Mouse (Mus musculus) kidney, postnatal 36 days (tissue): ENCODE results near the gene Rnf26.

Experiments used
- DNase-seq, 2 experiments: peaks; one replicate each; pipeline ENCODE4 v3.0.0; 2021 to 2022; ENCODE audit warnings: mixed read lengths in 2 of 2

Gene Rnf26

DNA sequence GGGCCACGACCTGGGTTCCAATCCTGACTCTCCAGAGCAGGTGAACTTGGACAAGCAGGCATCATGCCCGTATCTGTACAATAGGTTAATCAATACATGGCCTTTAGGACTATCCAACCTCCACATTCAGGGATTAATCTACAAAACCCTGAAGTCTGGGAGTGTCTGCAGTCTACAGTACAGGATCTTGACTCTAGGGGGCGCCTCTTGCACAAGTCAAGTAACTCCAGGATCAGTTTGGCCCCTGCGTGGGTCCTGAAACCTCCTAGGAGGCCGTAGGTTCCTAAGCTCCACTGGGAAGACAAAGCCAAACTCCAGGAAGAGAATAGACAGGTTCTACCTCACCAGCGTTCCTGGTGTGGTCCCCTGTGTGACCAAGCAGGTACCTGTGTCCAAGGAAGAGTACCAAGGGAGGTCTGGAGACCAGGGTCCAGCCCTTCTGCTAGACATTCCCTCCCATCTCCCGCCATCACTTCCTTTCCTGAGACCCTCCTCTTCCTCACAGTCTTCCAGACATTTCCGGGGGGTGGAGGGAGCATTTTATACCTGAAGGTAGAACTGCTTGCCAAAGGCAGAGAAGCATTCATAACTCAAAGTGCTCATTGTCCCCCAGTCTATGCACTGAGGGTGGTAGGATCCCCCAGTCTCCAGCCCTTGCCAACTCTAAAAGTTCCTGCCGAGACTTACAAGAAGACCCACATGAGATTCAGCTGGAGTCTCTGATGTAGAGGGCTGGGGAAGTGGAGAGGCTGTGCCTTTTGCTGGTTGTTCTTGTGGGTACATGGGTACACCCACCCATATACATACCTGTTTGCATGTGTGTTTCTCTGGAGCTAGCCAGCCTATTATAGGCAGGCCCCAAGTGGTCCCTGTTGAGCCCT lies 38.7 kb downstream of the Rnf26 start:
- DNase-seq: peak; percentile 66 to 83

DNA sequence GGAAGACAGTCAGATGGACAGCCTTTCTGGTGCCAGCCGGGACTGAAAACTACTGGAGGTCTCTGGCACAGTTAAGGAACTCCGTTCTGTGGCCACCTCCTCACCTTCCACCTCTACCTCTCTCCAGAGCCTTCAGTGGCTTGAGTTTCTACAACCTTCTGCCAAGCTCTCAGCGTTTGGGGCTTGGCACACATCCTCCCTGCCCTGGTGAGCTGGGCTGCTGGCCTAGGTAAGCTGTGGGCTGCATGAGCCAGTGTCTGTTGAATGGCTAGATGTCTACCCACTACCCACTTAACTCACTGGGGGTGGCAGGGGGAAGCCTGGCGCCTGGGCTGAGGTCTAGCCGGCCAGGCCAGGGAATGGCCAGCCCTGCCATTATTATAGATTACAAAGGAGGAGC lies 40.2 kb downstream of the Rnf26 start:
- no peak for DNase-seq

DNA sequence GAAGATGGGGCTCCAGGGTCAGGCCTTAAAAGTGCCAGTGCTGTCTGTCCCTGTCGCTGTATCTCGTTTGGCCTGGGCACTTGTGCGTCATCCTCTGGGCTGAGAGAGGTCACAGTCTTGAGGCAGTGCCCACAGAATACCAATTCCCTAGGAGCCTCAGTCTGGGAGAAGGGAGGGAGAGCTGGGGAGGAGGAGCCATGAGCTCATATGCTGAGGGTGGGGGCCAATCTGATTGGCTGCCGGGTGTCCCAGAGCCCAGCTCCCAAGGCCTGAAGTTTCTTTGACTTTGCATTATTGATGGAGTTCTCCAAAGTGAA lies 40.8 kb downstream of the Rnf26 start:
- DNase-seq: no peak

DNA sequence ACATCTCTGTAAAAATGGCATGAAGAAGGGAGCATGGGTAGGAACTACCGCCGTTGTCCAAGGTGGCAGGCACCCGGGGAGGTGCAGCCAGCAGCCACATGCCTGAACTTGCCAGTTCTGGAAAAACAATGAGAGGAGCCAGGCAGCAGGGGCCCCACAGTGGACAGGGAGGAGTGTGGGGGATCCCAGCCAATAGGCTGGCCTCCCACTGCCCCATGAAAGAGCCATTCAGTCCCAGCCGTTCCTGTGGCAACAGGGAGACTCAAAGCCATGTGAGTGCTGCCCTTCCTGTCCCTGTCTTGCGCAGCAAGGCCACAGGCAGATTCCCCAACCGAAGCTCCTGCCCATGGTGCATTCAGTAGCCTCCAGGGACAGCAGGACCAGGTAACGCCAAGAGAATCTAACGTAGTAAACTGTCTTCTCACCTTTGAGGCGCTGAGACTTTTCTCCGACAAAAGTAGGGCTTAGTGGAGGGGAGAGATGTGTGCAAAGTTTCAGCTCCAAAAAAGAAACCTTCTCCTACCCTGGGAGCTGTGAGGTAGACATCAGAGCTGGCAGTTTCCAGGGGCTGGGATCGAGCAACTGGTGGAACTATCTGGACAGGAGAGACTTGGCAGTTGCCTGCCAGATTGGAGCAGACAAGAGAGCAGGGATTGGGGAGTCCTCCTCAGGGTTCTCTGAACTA lies 41.3 kb downstream of the Rnf26 start:
- DNase-seq: no peak

DNA sequence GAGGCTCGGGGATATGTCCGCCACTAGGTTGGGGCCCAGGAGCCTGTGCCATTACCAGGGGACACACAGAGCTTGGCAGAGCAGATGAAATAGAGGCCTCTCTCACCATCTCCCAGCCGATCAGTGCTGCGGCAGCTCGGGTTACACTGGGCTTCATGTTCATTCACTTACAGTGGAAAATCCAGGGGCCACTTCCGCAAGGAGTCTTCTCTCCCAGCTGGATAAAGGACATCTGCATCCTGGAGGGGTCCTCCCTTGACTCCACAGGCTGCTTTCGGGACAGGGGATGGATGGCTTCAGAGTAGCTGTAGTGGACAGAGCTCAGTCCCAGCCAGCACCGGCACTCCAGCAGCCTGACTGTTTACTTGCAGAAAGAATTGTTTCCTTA lies 42.5 kb downstream of the Rnf26 start:
- no peak for DNase-seq

DNA sequence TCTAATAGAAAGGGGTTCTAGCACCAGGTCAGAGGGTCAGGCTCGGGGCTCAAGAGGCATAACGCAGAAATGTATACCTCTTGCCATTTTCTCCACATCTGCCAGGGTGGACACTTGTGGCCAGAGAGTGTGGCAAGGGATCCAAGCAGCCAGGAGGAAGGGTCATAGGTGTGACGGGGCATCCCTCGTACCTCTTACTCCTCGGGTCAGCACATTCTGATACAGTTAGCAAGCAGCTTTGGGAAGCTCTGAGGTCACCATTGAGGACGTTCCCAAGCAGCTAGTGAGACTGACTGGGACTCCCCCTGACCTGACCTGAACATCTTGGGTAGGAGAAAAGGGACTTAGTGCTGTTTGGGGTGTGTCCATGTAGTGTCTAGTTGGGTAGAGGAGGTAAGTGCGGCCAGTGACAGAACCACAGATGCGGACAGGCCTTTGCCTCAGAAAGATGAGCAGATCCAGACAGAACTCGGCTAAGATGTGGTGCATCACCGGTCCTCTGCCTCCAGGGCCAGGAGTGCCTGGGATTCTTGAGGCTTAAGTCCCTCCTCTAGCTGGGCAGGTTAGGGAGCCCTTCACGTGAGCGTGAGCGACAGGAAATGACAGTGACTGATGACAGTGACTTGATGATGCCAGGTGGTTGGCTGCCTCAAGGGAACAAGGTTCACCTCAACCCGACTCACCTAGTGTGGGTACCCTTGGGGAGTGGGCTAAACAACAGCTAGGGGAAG lies 43.0 kb downstream of the Rnf26 start:
- no peak for DNase-seq

DNA sequence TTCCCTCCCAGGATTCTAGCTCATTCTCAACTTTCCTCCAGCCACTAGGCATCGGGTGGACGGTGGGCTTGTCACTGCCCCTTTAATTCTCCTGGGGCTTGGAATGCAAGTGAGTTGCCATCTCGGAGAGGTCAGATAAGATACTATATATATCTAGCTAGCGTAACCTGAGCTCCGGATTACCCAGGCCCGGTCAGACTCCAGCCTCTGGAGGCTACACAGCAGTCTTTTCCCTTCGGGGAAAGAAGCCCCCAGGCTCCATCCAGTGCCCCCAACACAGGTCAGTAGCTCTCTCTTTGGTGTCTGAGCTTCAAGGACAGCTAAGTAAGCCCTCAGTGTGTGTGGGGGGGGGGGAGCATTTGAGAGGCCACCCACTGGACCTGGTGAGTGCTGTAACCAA lies 44.1 kb downstream of the Rnf26 start:
- DNase-seq: no peak

DNA sequence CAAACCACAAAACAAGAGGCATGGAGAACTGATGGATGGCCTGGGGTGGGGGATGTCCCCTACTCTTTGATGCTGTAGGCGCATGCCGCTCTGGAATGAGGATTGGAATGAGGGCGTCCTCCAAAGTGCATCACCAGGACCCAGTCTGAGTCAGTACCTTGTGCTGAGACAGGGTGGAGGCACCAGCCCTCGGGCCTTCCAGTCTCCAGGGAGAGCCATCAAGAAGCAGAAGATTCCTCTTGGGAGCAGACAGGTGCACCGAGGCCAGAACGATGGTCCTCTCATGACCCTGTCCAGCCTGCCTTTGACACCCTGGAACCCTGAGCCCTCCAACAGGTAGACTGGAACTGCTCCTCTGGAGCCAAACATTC lies 45.4 kb downstream of the Rnf26 start:
- DNase-seq: no peak

DNA sequence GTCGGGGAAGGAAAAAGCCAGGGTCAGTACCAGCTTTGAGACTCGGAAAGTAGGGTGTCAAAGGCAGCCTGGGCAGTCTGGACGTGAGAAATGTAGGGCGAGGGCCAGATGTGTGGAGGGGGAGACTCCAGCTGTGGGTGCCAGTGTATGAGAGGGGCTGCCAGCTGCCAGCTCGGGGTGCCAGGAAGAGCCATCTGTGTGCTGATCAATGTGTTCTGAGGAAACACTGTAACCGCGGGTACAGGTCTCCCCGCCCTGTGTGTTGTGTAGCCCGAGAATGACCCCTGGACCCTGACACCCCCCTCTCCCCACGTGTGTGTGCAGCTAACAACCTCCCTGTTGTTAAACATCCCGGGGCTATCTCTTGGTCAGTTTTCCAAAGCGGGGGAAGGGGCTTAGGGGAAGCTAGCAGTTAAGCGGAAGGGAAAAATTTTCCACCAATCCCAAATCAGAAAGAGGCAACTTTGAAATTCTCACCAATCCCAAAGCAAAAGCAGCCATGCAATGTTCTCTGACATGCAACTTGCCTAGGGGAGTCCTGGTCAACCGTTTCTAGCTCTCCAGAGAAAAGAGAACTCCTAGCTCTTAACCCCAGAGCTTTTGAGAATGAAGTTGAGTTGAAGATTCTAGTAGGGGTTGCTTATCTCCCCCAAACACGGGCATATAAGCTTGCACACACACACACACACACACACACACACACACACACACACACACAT lies 45.9 kb downstream of the Rnf26 start:
- DNase-seq: no peak

DNA sequence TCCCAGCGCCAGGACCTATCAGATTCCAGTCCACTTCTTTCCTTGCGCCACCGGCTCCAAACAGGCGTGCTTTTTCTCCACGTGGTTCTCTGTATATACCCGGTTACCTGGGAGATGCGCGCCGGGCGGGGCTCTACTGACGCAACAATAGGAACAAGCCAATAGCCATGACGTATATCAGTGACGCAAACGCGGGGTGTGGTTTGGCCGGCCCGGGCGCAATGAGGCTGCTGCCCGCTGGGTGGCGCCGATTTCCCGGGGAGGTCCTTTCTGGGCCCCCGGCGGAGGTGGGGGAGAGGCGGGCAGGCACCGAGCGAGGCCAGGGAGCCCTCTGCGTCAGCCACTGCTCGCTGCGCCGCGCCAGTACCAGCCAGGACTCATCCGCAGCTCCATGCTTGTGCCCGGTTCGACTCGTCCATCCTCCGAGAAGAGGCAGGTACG lies 46.5 kb downstream of the Rnf26 start, which contains the start of gene Usp2:
Gene Usp2, plus strand, starts transcription at position 237 of the 441 bp plus-strand sequence.
- DNase-seq: peak; percentile 99 to 100

DNA sequence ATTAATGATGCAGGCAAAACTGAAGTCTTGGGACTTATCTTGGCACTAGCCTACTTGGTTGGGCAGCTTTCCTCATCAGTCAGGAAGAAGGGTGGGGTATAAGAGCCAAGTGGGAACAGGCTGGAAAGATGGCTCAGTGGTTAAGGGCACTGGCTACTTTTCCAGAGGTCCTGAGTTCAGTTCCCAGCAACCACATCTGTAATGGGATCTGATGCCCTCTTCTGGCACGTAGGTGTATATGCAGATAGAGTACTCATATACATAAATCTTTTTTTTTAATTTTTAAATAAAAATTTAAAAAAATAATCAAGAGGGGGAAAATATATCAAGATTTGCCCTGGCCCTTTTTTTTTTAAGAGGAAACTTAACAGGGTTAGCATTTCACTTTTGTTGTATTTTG lies 48.1 kb downstream of the Rnf26 start:
- DNase-seq: no peak

DNA sequence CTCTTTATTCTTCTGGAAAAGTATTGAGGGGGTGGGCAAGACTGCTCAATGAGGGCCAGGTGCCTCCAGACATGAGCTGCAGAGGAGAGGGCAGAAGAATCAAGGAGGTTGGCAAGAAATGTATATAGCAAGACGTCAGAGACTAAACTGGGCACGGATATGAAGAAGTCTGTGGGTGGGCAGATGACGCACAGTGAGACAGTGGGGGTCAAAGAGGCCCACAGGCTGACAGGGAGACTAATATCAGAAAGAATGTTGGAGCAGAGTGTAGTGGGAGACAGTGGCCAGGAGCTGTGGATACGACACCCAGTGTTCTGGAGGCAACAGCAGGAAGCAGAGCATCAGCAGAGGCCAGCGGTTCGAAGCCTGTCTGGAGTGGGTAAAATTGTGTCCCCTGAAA lies 54.7 kb downstream of the Rnf26 start:
- DNase-seq: no peak

DNA sequence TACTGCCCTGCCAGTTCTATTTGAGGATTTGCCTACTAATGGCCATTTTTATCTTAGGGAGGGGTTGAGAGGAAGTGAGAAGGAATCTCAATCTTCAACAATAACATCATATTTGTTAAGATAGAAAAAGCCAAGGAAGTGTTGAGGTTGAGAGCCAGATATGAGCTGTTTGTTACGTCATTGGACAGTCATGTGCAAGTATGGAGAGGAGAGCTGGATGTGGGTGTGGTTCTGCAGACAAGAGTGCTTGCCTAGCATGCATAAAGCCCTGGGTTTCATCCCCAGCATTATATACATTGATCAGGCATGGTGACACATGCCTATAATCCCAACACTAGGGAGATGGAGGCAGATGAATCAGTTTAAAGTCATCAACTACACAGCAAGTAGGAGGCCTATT lies 59.4 kb downstream of the Rnf26 start:
- DNase-seq: no peak

DNA sequence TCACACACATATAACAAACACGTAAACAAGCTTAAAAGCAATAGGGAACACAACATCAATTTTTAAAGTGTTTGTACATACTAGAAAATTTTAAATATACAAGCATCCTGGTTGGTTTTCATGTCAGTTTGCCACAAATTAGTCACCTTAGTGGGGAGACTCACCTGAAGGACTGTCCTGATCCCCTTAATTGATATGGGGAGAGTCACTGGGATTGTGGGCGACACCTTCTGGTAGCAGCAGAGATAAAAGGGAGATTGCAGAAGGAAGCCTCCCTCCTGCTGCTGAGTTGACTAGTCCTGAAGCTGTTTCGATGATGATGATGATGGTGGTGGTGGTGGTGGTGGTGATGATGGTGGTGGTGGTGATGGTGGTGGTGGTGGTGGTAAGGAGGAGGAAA lies 60.5 kb downstream of the Rnf26 start:
- DNase-seq: no peak

DNA sequence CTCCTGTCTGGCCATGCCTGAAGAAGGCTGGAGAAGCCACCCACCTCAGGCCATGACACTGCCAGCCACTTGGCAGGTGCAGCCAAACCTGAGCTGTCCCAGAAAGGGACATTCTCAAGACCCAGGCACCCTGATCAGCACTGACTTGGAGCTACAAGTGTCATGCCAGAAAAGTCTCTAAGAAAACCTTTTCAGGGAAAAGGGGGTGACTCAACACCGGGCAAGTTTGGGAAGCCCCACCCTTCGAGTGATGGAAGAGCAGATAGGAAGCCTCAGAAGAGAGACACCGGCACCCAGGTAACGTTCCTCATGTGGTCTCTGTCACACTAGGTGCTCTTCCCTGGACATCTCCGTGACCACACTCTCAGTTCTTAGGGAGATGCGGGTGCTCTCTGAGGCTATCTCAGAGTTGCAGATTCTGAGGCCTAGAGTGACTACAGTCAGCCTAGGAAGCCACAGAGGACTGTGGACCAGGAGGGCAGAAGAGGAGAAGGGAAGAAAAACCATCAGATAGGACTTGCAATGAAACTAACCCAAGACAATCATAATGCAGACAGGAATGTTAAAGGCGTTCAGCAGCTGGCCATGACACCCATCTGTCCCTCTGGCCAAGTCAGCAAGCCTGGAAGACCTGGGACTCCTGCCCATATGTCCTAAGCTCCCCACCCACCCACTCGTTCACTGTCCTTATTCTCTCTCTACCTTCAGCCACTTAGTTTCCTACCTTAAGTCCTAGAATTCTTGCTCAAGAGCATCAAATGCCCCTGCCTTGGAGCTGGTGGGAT lies 63.7 kb downstream of the Rnf26 start:
- DNase-seq: no peak

DNA sequence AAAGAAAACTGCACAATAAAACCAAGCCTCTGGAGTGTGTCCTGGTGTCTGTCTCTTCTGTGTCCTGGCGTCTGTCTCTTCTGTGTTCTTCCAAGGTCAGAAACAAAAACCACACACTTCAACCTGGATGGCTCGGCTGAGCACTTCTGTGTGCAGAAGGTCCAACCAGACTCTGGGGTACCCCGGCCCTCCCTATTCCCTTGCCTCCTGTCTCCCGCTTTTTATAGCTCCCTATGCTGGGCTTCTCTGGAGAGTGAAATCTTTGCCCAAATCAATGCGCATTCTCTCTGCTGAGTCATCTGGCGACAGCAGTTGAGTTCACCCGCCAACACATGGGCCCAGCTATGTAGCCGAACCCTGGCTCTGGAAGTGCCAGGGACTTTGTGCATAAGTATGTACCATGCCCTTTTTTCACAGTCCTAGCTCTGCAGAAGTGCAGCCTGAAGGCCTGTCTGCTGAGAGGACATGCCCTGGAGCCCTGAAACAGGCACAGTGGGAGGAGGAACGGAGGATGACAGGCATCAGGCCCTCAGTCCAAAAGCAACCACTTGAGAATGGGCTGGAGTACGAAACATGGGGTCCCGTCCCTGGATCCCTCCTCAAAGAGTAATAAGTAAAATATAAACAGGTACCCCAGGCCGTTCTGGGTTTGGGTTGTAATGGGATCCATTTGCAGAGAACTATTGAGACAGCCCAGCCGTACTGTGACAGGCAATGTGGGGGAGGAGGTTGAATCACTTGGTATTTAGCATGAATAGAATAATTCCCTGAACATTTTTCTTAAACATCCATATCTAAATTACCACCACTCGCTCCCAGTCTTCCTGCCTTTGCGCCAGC lies 64.6 kb downstream of the Rnf26 start:
- DNase-seq: no peak

DNA sequence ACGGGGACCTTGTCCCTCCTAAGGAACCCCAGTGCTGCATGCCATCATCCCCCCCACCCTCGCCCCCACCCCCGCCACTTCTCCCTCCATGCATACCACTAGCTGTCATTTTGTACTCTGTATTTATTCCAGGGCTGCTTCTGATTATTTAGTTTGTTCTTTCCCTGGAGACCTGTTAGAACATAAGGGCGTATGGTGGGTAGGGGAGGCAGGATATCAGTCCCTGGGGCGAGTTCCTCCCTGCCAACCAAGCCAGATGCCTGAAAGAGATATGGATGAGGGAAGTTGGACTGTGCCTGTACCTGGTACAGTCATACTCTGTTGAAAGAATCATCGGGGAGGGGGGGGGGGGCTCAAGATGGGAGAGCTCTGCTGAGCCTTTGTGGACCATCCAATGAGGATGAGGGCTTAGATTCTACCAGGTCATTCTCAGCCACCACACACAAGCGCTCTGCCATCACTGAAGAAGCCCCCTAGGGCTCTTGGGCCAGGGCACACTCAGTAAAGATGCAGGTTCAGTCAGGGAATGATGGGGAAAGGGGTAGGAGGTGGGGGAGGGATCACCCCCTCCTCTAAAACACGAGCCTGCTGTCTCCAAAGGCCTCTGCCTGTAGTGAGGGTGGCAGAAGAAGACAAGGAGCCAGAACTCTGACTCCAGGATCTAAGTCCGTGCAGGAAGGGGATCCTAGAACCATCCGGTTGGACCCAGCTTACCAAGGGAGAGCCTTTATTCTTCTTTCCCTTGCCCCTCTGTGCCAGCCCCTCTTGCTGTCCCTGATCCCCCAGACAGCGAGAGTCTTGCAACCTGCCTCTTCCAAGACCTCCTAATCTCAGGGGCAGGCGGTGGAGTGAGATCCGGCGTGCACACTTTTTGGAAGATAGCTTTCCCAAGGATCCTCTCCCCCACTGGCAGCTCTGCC lies 65.5 kb downstream of the Rnf26 start:
- DNase-seq: no peak

DNA sequence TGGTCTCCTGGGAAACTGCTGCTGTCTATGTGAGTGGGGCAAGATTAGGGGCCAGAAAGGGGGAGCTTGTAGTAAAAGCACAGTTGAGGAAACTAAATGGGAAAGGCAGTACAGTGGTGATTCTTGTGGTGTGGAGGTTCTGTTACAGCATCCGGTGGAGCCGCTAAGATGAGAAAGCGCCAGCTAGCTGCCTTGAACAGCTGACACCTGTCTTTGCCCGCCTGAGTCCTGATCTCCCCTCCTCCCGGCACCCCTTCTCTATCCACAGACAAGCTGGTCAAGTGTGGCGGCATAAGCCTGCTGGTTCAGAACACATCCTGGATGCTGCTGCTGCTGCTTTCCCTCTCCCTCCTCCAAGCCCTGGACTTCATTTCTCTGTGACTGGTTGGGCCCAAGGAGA lies 66.2 kb downstream of the Rnf26 start:
- DNase-seq: no peak

DNA sequence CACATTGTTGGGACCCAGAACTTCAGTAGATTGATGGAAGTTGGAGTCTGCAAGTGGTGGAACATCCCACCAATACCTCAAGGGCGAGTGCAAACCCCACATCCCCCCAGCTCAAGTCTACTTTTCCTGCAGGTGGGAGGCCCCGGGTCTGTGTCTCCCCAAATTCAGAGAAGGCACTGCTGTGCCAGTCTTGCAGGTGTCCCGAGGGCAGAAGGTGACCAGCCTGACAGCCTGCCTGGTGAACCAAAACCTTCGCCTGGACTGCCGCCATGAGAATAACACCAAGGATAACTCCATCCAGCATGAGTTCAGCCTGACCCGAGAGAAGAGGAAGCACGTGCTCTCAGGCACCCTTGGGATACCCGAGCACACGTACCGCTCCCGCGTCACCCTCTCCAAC lies 66.9 kb downstream of the Rnf26 start:
- peak in 1 of 2 experiments; percentile 56 for DNase-seq

DNA sequence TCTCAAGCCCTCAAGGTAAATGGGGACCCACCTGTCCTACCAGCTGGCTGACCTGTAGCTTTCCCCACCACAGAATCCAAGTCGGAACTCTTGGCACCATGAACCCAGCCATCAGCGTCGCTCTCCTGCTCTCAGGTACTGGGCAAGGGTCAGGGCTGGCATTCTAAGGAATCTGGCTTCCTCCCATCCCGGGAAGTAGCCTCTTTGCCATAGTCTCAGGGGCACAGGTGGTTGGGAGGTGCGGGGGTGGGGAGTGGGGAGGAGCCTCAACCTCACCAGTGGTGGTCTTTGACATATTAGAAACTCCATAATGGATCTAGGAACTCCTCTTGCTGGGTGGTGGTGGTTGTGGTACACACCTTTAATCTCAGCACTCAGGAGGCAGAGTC lies 67.4 kb downstream of the Rnf26 start:
- no peak for DNase-seq
